Mouse (Mus musculus): ENCODE measurements around the gene Prkca.

DNA sequence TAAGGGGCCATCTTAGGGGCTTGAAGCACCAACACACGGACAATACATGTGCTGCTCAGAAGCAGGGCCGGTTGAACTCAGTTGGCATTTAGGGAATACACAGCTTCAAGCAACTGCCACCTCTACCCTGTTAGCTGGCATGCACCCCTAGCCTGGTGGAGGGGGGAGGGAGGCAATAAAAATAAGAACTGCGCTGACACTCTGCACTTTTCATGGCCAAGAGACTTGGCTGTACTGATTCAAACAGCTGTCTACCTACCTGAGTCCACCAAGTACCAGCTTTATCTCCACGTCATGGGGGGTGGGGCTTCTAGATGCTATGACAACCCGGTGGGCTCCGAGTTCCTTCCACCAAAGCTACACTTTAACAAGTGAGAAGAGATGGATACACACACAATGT lies 42.7 kb downstream of the Prkca start:
- TF ChIP-seq POLR2A (IDR thresholded peaks at IDR 0.05; ENCODE audit: extremely low read depth, insufficient read depth, low read length) = no peak
- TF ChIP-seq CTCF (IDR thresholded peaks at IDR 0.05; ENCODE audit: extremely low read depth, insufficient read depth, low read length) = no peak
